Mouse (Mus musculus) c-Kit-positive CD71-positive TER-119-positive erythroid progenitor cells, embryonic 14.5 days (primary cell): ENCODE results near the gene Cpa4.

Source experiments
- DNase-seq: peaks from one replicate; pipeline ENCODE4 v3.0.0-alpha.2; 2013; ENCODE audit warnings: low spot score

The Cpa4 gene

DNA sequence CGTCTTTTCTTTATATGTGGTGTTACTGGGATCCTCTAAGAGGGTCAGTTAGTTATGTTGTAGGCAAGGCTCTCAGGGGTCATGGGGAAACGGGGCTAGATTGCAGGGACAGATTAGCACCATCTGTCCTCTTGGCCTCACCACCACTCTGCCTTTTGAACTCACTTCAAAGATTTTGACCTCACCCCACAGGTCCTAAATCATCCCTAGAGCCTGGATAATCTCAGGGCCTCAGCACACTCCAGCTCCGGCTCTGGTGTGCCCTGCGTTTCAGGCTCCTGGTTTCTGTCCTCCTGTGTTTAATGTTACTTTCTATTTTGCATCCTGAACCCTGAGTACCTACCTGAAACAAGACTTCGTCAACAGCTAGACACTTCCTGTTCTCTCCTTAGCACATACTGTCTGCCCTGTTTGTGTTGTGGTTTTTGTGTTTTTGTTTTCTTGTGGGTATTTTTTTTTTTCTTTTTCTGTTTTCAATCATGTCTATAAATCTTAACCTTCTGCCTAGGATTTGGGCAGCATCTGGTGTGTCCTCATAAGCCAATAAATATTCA, 23.8 kb downstream of the Cpa4 start:
- DNase-seq: no peak

DNA sequence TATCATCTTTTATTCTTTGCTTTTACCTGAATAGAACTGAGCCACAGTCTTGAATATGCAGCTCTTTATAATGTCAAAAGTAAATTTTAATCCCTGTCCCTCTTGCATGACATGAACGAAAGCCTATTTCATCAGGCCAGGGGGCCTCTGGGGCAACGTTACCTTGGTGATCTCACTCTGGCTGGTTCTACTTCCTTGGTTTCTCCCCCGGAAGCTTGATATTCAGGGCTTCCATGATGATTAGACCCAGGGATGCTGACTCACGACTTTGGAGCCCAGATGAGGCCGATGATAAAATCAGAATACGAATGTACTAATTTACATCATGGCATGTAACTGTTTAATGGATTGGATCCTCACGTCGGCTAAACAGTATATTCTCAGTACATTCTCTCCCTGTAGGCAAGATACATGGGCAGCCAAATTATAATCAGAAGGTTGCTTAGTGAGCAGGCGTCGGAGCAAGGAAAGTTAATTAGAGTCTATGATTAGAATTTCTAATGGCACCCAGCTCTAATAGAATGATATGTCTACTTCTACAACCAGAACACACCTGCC, 24.3 kb downstream of the Cpa4 start:
- DNase-seq: no peak

DNA sequence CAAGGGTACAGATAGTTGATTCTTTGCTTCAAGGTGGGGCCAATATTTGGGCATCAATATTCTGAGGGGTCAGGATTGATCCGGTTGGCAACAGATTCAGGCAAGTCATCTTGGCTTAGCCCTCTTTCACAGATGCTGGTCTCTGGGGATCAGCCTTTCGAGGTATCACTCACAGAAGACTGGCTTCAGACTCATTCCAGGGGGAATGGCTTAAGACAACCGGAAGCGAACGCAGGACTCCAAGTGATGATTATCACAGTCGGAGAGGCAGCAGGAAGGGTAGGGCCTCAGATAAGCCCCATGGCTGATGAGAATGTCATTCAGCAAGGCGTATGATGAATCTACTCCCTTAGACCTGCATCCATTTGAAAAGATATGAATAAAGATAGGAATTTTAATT, 26.2 kb downstream of the Cpa4 start:
- DNase-seq: no peak

DNA sequence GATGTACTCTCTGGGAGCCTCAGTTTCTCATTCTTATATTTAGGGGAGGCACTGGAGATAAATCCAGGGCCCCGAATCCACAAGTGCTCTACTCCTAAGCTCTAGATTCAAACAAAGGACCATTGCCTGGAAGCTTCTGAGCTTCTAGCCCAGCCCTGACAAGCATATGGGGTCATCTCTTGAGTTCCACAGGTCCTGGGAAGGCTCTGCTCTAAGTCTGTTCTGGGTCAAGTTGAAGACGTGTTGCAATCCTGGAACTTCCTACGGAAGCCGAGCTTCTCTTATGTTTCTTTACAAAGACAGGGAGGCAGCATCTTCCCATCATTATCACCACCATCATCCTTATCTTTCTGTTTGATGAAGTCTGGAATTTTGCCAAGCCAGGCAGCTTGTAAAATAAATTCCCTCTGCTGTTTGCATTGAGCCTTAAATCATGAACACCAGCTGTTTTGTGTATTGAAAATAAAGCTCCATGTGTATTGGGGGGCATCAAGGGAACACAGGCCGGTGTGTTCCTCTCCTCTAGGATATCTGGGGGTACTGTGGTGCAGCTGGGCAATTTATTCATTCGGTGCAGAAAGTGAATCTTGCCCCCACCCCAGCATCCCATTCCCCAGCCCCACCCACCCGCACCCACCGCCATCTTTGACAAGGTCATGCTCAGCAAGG, 28.2 kb downstream of the Cpa4 start:
- no peak for DNase-seq

DNA sequence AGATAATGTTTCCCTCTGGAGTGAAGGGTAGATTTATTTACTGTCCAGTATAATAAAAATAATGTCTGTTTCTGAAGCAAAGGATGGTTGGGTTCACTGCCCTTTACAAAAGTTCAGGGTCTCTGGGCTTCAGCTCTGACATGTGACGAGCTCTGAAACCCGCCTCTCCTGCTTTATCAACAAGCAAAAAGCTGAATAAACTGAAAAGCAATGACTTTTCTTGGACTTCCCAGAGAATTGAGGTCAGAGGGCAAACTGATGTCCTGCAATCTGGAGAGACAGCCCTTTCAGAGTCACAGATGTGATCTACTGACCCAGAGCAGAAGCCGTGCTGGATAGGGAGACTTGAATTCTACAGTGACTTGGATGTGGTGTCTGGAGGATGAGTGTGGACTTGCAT, 31.9 kb downstream of the Cpa4 start:
- DNase-seq: no peak

DNA sequence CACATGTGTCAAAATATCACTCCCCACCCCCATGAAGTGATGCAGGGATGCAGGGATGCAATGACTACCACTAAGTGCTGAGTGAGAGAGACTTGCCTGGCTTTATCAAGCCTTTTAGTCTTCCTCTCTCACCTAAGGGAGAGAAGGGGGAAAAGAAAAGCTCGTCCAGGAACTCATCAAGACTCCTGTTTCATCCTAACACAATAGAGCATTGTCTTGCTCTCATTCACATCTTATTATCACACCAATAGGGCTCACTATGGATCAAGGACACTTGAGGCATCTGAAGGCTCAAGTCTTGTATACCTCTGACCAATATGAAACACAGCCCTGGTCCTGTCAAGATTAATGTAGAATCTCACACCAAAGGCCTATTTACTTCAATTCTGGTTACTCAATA, 32.8 kb downstream of the Cpa4 start:
- no peak for DNase-seq

DNA sequence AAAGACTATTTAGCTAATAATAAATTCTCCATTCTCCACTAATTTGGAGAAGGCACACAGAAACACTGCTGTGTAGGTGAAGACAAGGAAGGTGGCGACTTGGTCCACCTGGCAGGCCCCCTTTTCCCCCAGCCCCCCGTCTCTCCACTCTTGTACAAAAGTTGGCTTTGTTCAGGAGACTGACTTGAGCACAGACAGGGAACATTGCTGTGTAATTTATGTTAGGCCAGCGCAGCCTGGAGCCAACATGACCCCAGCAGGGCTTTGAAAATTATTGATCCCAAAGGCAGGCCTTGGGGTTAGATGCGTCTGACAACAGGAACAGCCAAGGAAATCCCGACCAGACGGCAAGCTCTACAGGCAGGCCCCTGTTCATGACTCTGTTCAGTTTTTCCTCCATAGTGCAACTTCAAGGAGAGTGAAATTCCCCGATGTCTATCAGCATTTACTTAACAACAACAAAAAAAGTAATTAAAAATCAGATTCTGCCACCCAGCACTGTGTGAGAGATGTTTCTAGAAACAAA, 36.2 kb downstream of the Cpa4 start:
- DNase-seq: no peak

DNA sequence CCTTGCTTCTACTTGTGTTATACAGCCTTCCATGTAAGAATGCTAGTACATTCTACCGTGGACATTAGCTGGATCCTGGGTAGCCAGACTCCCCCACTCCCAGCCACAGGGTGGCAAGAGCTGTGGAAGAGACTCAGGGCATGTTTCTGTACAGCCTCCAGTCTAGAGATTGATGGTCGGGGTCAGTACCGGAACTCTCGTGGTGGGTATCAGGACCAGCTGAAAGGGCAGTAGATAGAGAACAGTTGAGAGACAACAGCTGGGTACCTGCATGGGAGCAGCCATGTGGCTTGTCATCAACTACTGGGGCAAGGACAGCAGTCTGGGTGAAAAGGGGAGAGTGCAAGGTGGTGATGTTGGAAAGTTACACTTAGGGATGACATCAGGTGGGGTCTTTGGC, 36.9 kb downstream of the Cpa4 start:
- DNase-seq: no peak

DNA sequence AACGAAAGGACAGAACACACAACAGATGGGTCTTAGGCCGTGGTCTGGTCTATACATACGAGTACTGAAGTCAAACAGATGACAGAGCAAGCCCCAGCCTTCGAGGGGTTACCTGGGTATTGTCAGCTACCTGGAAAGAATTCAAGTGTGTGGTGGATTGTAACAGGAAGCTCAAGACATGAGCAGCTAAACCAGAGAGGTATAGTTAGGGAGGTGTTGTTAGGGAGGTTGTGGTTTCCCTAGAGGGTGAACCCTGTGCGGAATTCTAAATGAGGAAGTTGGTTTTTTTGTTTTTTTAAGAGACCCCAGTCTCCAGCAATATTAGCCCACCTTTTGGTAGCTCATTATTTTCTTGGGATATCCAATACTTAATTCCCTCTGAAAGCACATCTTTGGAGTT, 37.5 kb downstream of the Cpa4 start:
- DNase-seq: no peak

DNA sequence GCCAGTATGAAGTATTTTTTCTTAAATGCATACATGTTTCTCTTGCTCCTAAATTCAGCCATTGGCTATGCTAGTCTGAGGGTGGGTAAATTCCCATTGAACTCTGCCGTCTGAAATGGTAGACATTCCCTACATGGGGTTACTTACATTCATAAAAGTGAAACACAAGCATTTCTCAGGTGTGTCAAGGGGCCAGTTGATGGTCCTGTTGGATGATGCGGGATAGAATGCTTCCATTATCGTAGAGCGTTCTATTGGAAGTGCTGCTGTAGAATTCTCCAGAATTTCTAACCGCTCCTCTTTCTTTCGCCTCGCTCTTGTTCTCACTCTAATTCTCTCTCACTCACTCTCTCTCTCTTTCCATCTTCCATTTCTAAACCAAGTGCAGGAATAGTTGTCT, 42.5 kb downstream of the Cpa4 start, which contains the start of gene Cpa5:
Cpa5 (plus strand) TSS at position 301 of the 400 bp plus-strand sequence.
- no peak for DNase-seq

DNA sequence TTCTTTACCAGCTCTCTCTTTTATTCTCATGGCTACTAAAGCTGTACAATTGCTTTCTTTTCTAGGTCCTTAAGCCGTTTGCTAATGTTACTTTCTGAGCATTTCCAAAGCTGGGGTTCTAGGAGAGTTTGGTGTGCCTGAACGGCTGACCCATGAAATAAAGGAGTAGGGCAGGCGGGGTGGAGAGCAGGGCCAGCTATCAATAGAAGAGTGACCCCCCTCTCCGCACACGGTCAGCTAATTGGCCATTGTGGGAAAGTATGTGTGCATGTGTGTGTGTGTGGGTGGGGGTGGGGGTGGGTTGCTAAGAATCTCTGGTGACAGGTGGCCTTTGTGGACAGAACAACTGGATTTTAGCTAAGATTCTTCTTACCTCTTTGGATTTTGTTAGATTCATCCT, 43.0 kb downstream of the Cpa4 start:
- DNase-seq: no peak

DNA sequence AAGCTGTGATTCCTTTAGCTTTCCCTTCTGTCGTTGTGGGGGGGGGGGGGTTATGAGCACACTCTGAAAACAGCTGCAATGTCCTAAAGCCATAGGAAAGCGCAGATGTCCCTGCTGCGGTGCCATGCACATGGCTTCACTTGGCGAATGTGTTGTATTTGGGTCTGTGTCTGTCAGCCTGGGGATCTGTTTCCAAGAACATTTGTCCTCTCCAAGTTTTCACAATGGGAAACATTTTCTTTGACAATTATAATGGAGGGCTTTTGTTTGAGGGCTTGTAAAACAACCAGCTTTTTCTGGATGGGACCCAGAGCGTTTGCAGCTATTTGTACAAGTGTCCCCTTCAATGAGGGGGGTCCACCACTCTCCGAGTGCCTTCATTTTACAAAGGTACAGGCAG, 46.1 kb downstream of the Cpa4 start:
- no peak for DNase-seq

DNA sequence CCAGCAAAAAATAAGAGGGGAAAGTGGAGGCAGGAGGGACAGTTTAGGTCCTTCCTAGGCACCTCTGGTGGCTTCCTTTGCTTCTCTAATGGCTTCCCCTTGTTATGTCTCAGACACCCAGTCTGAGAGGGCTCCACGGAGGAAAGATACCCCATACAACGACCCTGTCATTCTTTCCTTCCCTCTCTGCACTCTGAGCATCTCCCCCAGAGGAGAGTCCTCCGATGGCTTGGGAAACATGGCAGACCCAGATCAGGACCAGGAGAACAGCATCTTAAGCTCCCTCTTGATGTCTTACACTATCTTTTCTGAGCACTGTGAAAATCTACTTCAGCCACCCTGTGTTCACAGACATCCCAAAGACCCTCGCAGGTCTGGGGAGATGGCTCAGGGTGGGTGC, 47.6 kb downstream of the Cpa4 start:
- no peak for DNase-seq

DNA sequence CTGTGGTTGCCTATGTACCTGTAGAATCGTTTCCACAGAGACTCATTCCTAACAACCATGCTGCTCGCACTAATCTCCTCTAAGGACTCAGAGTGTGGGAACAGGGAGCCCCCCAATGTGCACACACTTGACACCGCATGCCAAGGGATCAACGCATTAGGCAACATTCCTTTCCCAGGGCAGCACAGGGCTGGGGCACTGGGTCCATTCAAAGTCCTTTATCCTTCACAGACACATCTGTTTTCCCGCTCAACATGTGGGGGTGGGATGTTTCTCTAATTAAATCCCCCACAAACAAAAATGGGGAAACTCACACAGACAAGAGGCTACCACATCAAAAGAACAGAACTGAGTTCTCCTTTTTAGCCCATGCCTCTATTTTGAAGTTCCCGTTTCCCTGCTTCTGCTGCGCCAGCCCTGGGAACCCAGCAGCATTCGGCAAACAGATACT, 48.3 kb downstream of the Cpa4 start:
- no peak for DNase-seq

DNA sequence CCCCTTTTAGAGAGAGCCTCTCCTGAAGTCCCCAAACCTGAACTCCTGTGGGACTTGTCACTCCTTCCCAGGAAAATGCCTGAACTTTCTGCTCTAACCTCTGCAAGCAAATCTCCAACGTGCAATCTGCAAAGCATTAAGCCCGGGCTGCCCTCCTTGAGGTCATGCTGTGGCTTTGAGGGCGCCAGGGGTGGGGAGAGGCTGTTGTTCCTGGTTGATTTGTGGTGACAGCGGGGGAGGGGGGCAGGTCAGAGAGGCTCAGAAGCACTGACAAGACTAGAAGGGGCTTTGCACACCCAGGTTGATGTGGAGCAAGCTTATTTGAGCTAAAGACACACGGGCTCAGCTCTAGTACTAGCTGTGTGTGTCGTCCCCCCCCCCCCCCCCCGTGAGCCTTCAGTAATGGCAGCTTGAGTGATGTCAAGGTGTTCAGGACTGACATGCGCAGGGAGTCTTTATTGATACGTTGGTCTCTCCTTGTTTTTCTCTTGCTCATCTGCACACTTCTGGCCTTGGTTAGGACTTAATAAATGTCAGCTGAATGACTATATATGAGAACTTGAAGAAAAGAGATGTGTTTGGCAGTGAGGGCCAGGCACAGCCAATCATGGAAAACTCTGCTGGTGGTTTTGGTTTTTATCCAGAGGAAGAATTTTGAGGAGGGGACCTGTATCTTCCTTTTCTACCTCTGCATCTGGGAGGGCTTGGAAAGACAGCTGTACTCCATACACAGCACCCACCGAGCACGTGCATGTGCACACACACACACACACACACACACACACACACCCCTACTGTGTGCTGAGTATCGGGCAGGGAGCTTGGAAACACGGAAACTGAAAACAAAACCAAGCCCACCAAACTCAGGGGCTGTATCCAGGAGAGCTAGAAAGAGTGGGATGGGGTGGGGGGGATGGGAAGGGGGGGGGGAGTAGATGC, 49.1 kb downstream of the Cpa4 start:
- DNase-seq: no peak

DNA sequence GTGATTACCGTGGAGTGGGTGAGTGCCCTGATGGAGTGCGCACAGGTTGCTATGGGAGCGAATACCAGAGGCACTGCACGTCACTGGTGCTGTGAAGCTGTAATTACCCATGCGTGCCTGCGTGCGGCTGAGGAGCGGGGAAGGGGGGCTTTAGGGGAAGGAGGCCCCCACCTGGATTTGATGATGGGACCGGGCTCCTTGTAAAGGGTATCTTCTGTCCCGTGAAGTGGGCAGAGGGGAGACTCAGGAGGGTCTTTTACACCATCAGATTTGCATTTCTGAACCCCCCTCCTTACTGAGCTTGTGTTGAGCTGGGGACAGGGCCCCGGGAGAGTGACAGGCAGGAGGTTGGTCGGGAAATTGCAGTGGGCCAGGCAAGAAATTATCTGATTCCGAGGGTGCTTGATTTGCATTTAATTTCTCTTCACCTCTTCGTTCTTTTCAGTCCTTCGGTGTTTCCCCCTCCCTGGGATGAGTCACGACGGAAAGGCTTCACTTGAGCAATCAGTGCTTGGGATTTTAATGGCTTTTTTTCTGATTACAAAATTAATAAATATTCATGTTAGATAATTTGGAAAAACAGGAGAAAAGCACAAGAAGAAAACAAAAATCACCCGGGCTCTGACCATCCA, 49.9 kb downstream of the Cpa4 start:
- DNase-seq: no peak

DNA sequence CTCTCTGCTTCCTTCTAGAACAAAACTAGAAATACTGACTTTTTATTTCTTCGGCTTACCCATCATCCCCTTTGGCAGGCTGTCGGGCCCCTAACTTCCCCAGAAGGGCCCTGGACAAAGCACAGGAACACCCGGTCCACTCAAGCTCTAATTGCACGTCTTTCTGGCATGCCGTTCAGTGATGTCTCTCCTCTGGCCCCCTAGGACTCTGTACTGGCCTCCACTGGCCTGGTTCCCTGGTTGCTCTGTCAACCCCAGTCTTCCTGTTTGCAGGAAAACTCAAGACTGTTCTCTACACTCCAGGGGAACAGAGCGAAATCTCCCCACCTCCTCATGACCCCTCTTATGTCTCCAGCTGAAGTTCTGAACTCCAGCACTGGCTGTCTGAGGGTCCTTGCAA, 50.6 kb downstream of the Cpa4 start:
- no peak for DNase-seq

DNA sequence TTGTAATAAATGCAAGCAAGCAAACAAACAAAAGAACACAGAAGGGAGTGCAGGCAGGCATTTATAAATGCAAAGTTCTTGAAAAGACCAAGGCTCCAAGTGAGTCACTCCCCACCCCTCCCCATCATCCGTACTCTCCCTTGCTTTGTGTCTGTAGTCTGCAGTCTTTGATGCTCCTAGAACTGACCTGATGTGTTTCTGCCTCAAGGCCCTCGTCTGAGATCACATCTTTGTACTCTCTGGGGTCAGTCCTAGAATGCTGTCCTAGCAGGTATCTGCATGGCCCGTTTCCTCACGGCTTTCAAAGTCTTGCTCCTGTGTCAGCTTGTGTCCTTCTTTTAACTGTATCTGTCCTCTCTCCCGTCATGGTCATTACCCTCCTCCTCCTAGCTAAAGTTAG, 51.4 kb downstream of the Cpa4 start:
- no peak for DNase-seq

DNA sequence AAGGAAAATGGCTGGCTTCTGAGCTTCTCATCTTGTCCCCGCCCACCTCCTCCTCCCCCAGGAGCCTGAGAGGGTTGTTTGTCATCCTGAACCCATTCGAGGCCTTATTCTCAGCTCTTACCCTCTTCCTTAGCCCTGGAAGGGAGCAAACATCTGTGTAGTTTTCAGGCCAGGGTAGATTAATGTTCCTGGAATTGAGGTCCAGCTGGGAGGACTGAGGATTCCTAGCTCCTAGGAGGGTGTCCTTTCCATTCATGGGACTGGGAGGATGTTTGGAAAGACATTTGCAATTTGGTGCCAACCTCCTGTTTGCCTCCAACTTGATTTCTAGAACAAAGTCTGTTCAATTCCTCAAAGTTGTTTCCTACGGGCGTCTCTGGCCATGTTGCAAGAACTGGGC, 52.4 kb downstream of the Cpa4 start:
- no peak for DNase-seq

DNA sequence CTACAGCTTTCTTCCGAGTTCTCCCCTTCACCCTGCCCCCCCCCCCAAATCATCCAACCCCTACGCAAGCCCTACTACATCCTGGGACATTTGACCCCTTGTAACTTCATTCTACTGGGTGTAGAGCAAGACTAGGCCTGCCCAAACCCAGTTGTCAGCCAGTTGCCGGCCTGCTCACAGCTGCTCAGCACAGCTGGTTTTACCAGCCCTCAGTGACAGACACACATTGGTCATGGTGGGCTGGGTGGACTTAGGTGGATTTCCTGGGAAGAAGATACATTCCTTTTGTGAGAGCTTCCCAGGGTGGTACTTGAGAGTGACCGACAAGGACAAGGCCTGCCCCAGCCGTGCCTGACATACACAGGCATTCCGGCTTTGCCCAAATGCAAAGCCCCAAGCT, 52.8 kb downstream of the Cpa4 start:
- DNase-seq: no peak

DNA sequence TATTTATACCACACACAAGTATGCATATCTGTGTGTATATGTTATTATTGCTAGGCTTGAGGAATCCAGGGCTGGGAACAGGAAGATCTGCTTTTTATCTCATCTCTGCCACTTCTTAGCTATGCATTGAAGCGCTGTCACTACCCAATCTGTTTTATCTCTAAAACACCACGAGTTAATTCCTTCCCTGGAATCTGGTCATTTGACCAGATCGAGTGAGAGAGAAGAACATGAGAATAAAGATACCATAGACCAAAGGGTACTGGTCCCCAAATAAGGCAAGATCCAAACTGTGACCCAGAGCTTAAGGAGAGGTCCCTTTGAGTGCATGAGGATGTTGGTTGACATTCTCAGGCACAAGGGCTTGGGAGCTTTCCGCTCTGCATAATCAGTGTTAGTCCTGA, 53.8 kb downstream of the Cpa4 start:
- DNase-seq: no peak

DNA sequence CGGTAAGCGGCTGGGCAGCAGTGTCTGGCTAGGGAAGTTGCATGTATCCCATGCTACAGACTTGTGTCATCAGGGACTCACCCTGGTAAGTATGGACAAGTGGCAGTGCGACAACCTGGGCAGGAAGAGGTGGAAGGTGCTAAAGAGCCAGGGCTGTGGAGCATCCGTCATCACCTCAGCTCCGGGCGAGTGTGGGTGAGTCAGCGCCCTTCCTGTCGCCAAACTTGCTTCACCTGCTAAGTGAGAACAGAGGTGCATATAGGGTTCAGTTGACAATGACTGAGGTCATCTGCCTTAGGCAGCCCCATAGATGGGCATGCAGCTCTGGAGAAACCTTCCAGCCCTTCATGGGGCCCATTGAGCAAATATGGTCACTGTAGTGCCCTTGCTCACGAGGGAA, 56.6 kb downstream of the Cpa4 start:
- no peak for DNase-seq
